Mouse (Mus musculus) heart, embryonic 14.5 days (tissue): ENCODE measurements around the gene Rpl13a. TPM values are rescaled to one million over a fixed set of nuclear protein-coding genes. Genes with fewer than 3 reads are reported as not detected.

Source experiments
- ATAC-seq: fragments of 200-750 bp; cut with Nextera tagmentation; 2 replicates; pipeline ENCODE4 v1.8.0; 2017; ENCODE audit warnings: low read depth, moderate TSS enrichment; ENCODE audit not compliant: insufficient number of reproducible peaks, insufficient read depth, low FRiP score
- H3K27ac ChIP-seq, 2 experiments: fragments of 200-500 bp in 1 of 2; fragments of 300-500 bp in 1 of 2; sonication (generic) in 1 of 2; replicated peaks in 1 of 2; 2 replicates each; pipeline ENCODE4 v1.5.1; 2012 to 2014; ENCODE audit warnings: low read depth in 2 of 2, low read length in 2 of 2, control low read depth in 1 of 2, mild to moderate bottlenecking in 1 of 2, mixed read lengths in 1 of 2; ENCODE audit not compliant: control insufficient read depth in 1 of 2, insufficient read depth in 1 of 2
- H3K27me3 ChIP-seq: fragments of 300-500 bp; sonication (generic); 2 replicates; pipeline ENCODE4 v1.6.1; 2014; ENCODE audit warnings: mild to moderate bottlenecking, low read length, control low read depth; ENCODE audit not compliant: control insufficient read depth, insufficient read depth
- H3K36me3 ChIP-seq: fragments of 300-500 bp; sonication (generic); 2 replicates; pipeline ENCODE4 v1.6.1; 2014; ENCODE audit warnings: mild to moderate bottlenecking, control low read depth, low read length, mixed read lengths; ENCODE audit not compliant: control insufficient read depth, insufficient read depth
- H3K4me1 ChIP-seq, 2 experiments: fragments of 200-500 bp in 1 of 2; fragments of 300-500 bp in 1 of 2; sonication (generic) in 1 of 2; 2 replicates each; pipeline ENCODE4 v1.6.1; 2012 to 2014; ENCODE audit warnings: low read length in 2 of 2, control low read depth in 1 of 2, mixed read lengths in 1 of 2; ENCODE audit not compliant: control insufficient read depth in 2 of 2, insufficient read depth in 2 of 2
- H3K4me2 ChIP-seq: fragments of 300-500 bp; sonication (generic); 2 replicates; pipeline ENCODE4 v1.6.1; 2014; ENCODE audit warnings: mild to moderate bottlenecking, low read length
- H3K4me3 ChIP-seq, 2 experiments: fragments of 200-500 bp in 1 of 2; fragments of 300-500 bp in 1 of 2; sonication (generic) in 1 of 2; 2 replicates each; pipeline ENCODE4 v1.5.1; 2012 to 2014; ENCODE audit warnings: low read length in 2 of 2, mild to moderate bottlenecking in 2 of 2, control low read depth in 1 of 2, low read depth in 1 of 2, moderate library complexity in 1 of 2; ENCODE audit not compliant: control insufficient read depth in 1 of 2, insufficient read depth in 1 of 2
- H3K9ac ChIP-seq: fragments of 300-500 bp; sonication (generic); 2 replicates; pipeline ENCODE4 v1.6.1; 2014; ENCODE audit warnings: mild to moderate bottlenecking, low read length
- H3K9me3 ChIP-seq: fragments of 300-500 bp; sonication (generic); 2 replicates; pipeline ENCODE4 v1.6.1; 2016; ENCODE audit warnings: low read length, control low read depth; ENCODE audit not compliant: control insufficient read depth
- WGBS: fragments of 180-500 bp; shearing (Covaris S2); extraction: QIAGEN DNeasy Blood & Tissue Kit; methylation state at CpG from one replicate; pipeline ENCODE4 v1.1.7; 2014; 5-methylcytosine and 5-hydroxymethylcytosine counted together
- polyA plus RNA-seq: library from polyadenylated mRNA; unstranded; fragments of >200 nt; fragmentation: Nextera tagmentation; extraction: Ambion mirVana; gene quantifications from 2 replicates; pipeline ENCODE4 v1.2.1, GENCODE M21; 2014

Rpl13a gene
- polyA plus RNA-seq, 1 experiment from 2014 or later, result 918 TPM

DNA sequence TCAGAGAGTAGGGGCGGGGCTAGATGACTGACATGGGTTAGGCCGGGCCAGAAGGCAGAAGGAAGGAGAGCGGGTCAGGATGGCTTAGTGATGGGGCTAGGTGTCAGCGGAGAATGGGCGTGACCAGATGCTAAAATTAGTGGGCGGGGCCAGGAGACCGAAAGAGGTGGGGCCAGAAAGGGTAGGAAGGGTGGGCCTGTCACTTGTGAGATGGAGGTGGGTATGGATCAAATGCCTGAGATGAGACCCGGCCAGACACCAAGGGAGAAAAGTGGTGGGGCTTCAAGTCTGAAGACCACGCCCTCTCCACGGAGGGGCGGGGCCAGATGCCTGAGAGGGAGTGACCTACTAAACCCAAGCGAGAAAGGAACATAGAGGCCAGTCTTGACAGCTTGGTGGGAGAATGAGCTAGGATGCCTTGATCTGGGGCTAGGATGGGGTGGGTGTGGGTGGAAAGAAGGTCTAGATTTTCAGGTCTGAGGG is 6.0 kb upstream of the Rpl13a start:
- no peaks in the 10 kb centered on the region for H3K9me3 ChIP-seq
- H3K9ac ChIP-seq, result no peak overlapping the region
- H3K4me3 ChIP-seq, result no peak overlapping the region
- H3K27ac ChIP-seq, result no peak overlapping the region
- peak; percentile 38; the same call in 1 of the 2 replicates for ATAC-seq
- 14% methylated on average over 12 of the region's 12 CpGs for WGBS
- peaks cover 6% of the 10 kb centered on the region; the same call in 1 of the 2 replicates for H3K27me3 ChIP-seq
- peaks cover 2 to 12% of the 10 kb centered on the region in 2 experiments; a peak in 3 of 4 replicates for H3K4me1 ChIP-seq
- H3K36me3 ChIP-seq, result no peaks in the 10 kb centered on the region
- H3K4me2 ChIP-seq, result no peak overlapping the region

DNA sequence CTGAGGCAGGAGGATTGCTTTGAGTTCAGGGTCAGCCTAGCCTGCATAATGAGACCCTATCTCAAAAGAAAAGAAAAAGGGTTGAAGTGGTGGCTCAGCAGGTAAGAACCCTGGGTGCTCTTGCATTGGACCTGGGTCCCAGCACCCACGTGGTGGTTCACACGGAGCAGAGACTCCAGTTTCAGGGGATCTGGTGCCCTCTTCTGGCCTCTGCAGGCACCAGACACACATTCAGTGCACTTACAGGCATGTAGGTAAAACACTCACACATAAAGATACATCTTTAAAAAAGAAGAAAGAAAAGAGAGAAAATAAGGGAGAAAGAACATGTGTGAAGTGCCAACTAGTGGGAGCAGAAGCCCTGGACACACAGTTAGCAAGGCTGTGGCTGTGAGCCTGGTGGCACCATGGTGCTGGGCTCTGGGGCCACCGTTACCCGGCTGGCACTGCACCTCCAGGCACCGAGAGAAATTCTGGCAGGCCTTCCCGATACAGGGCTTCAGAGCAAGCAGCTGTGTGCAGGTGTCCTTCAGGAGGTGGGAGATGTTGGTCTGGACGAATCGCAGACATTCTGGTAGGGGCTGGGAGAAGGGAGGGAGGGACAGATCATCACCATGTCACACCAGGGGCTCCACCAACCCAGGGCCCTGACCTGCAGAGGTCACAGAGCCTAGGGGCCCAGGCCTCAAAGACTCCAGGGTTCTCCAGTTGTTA is 5.0 kb upstream of the Rpl13a start:
- peaks cover 6% of the 10 kb centered on the region; the same call in 1 of the 2 replicates for H3K27me3 ChIP-seq
- ATAC-seq, result no peak
- no peak overlapping the region for H3K9ac ChIP-seq
- no peak overlapping the region for H3K4me2 ChIP-seq
- H3K27ac ChIP-seq, result no peak overlapping the region
- peaks cover 5 to 16% of the 10 kb centered on the region in 2 experiments; a peak in 3 of 4 replicates for H3K4me1 ChIP-seq
- WGBS, result 74% methylated on average over 8 of the region's 8 CpGs
- no peaks in the 10 kb centered on the region for H3K9me3 ChIP-seq
- no peak overlapping the region for H3K4me3 ChIP-seq
- H3K36me3 ChIP-seq, result no peaks in the 10 kb centered on the region

DNA sequence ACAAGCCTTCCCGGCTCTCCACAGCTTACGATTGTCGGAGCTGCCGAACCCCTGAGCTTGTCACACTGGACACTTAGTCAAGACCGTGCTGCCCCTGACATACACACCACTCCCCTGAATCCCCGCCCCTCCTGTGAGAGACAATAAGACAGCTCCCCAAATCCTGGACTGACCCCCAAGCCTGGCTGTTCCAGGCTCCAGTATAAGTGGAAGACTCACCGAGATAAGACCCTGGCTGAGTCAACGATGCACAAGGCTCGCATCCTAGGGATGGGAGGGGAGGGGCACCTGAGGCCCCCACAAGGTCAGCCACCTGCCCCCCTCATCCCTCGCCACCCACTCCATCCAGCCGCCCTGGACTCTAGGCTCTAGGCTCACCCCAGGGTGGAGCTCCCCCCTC is 3.3 kb upstream of the Rpl13a start:
- Histone ChIP-seq H3K4me2 (no peak overlapping the region), H3K9ac (peak overlapping the region; percentile 22), H3K36me3 (peaks cover 7% of the 10 kb centered on the region), H3K4me3 (no peak overlapping the region), H3K27me3 (peaks cover 6% of the 10 kb centered on the region; the same call in 1 of the 2 replicates), H3K9me3 (no peaks in the 10 kb centered on the region), H3K4me1 (peaks cover 11 to 23% of the 10 kb centered on the region in 2 experiments), H3K27ac (no peak overlapping the region)
- 65% methylated on average over 10 of the region's 11 CpGs for WGBS
- no peak for ATAC-seq

DNA sequence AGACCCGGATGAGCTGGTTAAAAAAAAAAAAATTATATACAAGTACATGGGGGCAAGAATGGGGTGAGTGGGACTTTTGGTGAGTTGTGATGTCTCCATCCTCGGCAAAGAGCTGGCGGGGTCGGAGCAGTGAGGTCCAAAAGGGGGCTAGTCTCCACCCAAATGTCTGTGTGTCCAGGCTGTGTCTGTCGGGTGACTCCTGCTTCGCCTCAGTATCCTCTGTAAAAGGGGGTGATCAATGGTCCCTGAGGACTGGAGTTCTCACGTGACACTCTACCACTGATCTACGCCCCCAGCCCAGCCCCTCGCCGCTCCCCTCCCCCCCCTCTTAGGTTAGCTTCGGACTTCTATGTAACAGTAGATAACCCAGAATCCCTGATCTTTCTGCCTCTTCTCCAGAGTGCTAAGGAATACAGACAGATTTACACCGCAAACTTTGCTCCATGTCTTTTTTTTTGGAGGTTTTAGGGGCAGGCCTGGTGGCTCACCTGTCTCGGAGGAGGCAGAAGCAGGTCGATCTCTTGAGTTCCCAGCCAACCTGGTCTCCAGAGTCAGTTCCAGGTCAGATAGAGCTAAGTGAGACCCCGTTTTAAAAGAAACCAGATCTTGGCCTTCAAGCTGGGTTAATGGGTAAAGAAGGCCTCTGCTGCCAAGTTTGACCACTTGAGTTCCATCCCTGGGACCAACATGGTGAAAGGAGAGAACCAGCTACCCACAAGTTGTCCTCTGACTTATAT is 1.4 kb upstream of the Rpl13a start:
- Histone ChIP-seq H3K27me3 (no peaks in the 10 kb centered on the region), H3K4me2 (peak overlapping the region; percentile 70), H3K27ac (peak overlapping the region in 1 of 2 experiments; percentile 92; a peak in 1 of 4 replicates), H3K4me3 (peak overlapping the region in 1 of 2 experiments; percentile 65; a peak in 1 of 4 replicates), H3K9ac (peak overlapping the region; percentile 82; the same call in 1 of the 2 replicates), H3K9me3 (no peaks in the 10 kb centered on the region), H3K36me3 (peaks cover 26% of the 10 kb centered on the region), H3K4me1 (peaks cover 18 to 23% of the 10 kb centered on the region in 2 experiments)
- no peak for ATAC-seq
- WGBS, result 54% methylated on average over 15 of the region's 15 CpGs

DNA sequence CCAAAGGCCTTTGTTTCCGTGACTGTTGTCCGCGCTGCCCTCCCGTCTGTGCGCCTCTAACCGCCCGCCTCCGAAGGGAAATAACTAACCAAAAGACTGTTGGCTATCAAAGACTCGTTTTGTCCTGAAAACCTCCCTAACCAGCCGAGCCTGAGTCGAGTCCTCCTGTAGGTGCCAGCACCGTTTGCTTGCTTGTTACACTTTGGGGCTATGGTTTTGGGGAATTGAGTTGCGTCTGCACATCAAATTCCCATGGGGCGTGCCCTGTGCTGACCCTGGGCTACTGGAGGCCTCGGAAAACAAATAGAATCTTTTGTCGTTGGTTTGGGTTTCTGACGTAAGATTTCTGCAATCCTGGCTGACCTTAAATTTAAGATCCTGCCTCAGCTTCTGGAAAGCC is 757 bp upstream of the Rpl13a start:
- peak overlapping the region; percentile 92 to 95 for H3K27ac ChIP-seq
- peak overlapping the region; percentile 82 for H3K9ac ChIP-seq
- ATAC-seq, result peak; percentile 0; the same call in 1 of the 2 replicates
- H3K4me3 ChIP-seq, result peak overlapping the region; percentile 65 to 87
- peak overlapping the region; percentile 70 for H3K4me2 ChIP-seq
- WGBS, result 1% methylated on average over 17 of the region's 17 CpGs
- H3K9me3 ChIP-seq, result no peaks in the 10 kb centered on the region
- H3K27me3 ChIP-seq, result no peaks in the 10 kb centered on the region
- H3K4me1 ChIP-seq, result peaks cover 20 to 25% of the 10 kb centered on the region in 2 experiments
- peaks cover 29% of the 10 kb centered on the region for H3K36me3 ChIP-seq

DNA sequence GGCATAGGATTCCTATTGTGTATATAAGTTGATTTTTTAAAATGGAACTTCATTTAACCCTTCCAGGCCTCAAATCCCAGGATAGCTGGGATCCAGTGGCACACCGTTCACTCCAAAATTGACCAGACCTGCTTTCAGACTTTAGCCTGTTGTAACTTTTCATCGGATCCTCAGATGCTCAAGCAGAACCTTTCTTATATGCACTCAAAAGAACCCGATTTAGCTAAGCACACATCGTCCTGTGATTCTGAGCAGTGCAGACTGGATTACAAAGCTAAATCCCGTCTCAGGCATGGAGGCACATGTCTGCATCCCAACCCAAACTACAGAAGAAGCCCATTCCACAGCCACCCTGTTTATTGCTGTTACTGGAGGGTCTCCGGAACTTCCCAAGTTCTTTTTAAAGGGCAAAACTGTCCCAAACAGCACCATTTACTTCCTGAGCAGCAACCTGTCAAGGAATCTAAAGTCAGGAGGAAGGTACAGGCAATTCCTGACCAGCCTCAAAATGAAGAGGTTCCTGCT is 799 bp downstream of the Rpl13a start:
- ATAC-seq, result no peak
- 3% methylated on average over 6 of the region's 6 CpGs for WGBS
- peak overlapping the region; percentile 65 to 93 for H3K4me3 ChIP-seq

More for the DNA sequence above, 799 bp downstream of the Rpl13a start:
- Histone ChIP-seq H3K27ac (peak overlapping the region; percentile 84 to 91), H3K9ac (peak overlapping the region; percentile 99), H3K9me3 (no peaks in the 10 kb centered on the region), H3K4me1 (peaks cover 24 to 32% of the 10 kb centered on the region in 2 experiments), H3K27me3 (no peaks in the 10 kb centered on the region), H3K36me3 (peaks cover 35% of the 10 kb centered on the region), H3K4me2 (peak overlapping the region; percentile 92)
